Mouse (Mus musculus): ENCODE measurements around the gene Tmem79.
"Not testable (repeated sequence)": the region's sequence is repeated elsewhere in the genome, so short reads cannot be mapped to it uniquely, and the experiment has no call there.

Tmem79 gene

DNA sequence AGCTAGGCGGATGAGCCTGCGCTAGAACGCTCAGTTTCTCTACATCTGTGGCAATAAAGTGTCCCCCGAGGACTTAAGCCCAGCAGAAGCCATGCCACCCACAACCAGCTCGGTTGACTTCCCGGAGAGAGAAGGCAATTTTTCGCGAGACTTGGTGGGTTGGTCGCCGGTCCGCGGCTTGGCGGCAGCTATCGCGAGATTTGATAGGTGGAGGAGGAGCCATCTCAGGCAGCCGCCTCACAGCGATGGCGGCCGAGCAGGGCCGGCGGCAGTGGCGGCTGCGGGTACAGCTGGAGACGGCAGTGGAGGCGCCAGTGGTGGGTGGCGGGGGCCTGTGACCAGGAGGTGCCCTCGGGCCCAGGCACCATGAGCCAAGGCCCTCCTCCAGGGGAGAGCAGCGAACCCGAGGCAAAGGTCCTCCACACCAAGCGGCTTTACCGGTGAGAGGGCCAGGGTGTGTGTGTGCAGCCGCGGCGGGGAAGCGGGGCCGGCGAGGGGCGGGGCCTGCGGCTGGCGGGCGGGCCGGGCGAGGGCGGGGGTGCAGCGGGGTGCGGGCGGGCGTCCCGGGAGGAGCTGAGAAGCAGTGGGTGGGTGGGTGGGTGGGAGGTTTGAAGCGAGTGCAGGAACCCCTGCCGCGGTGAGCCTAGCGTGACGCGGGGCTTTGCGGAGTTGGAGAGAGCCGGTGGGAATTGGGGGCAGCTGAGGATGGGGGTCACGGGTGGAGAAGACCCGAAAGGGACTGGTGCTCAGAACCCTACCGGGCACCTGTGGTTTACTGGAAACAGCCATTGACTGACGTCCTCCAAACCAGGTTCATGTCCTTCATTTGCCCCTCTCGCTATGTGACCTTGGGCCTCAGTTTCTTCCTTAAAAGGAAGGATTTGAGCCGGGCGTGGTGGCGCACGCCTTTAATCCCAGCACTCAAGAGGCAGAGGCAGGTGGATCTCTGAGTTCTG is at the start of gene Tmem79, which contains the start of gene Smg5:
TSS of gene Tmem79 (minus strand) at position 91 of the 956 bp plus-strand sequence.
TSS of gene Smg5 (plus strand) at position 203 of the 956 bp plus-strand sequence.
- peak; percentile 96 for DNase-seq (ENCODE audit: low spot score in 2 of 2)

DNA sequence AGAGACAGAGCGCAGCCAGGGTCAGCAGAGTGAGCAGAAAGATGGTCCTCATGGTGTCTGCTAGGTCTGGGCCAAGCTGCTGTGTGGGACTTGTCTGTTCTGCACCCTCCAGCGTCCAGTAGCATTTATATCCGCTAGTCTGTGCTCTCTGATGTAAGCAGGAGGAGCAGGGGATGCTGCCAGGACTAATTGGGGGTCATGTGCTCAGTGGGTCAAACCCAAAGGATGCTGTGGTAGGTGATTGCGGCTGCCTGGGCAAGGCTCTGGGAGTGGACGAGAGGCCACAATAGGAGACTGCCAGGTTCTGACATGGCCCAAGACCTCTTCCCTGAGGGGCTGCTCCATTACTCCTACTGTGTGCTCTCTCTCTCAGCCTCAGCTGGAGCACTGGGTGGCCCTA is 48.4 kb upstream of the Tmem79 start, which contains the start of gene Bglap:
TSS of gene Bglap (minus strand) at position 101 of the 400 bp plus-strand sequence.
- DNase-seq (ENCODE audit: low spot score in 2 of 2) = no peak

DNA sequence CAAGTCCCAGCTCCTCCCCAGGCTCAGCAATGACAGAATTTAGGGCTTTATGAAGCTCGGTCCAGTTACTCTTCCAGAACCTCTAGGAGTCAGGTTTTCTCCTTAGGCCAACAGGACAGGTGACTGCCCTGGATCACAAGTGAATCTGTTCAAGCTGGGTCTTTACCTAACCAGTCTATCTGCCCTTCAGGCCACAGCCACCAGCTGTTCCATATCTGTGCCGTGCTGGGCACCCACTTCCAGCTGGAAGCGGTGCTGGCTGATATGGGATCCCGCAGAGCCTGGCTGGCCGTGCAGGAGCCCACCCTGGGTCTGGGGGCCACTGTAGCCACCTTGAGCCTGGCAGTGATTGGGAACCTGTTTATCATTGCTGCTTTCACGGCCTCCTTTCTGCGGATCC is 46.4 kb upstream of the Tmem79 start:
- DNase-seq (ENCODE audit: low spot score in 2 of 2) = not testable (repeated sequence)

DNA sequence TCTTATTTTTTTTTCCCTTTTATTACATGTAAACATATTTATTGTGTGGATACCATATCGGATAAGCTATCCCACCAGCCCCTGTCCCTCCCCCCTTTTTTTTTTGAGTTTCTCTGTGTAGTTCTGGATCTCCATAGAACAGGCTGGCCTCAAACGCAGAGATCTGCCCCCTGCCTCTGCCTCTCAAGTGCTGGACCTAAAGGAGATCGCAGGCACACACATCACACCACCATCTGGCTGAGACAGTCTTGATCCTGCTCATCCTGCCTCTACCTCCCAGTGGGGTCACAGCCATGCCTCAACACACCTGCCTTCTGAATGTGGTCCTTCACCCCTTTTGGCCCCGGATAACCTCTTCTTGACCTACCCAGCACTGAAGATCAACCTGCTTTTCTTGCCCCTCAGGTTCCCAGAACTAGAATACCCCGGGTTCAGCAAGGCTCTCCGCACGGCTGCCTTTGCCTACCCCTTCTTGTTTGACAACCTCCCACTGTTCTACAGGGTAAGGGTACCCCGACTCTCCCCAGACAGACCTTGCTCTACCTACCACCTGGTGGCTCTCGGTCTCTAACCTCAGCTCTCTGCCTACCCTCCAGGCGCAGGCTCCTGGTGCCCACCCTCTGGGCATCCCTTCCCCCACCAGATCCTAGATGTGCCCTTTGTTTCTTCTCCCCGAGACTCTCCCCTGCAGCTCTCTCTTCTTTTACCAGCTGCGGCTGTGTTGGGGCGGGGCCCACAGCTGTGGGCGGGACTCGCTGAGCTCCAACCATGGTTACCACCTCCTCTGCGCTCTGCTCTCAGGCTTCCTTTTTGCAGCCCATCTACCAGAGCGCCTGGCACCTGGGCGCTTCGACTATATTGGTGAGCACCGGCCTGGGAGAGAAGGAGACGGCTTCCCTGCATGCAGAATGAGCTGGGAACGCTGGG is 45.7 kb upstream of the Tmem79 start:
- not testable (repeated sequence) for DNase-seq (ENCODE audit: low spot score in 2 of 2)

DNA sequence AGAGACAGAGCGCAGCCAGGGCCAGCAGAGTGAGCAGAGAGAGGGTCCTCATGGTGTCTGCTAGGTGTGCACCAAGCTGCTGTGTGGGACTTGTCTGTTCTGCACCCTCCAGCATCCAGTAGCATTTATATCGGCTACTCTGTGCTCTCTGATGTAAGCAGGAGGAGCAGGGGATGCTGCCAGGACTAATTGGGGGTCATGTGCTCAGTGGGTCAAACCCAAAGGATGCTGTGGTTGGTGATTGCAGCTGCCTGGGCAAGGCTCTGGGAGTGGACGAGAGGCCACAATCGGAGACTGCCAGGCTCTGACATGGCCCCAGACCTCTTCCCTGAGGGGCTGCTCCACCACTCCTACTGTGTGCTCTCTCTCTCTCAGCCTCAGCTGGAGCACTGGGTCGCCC is 42.7 kb upstream of the Tmem79 start, which contains the start of gene Bglap2:
TSS of gene Bglap2 (minus strand) at position 101 of the 400 bp plus-strand sequence.
- DNase-seq (ENCODE audit: low spot score in 2 of 2) = not testable (repeated sequence)

DNA sequence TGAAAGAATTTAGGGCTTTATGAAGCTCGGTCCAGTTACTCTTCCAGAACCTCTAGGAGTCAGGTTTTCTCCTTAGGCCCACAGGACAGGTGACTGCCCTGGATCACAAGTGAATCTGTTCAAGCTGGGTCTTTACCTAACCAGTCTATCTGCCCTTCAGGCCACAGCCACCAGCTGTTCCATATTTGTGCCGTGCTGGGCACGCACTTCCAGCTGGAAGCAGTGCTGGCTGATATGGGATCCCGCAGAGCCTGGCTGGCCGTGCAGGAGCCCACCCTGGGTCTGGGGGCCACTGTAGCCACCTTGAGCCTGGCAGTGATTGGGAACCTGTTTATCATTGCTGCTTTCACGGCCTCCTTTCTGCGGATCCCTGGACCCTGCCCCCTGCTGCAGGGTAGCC is 40.7 kb upstream of the Tmem79 start:
- DNase-seq (ENCODE audit: low spot score in 2 of 2) = not testable (repeated sequence)

DNA sequence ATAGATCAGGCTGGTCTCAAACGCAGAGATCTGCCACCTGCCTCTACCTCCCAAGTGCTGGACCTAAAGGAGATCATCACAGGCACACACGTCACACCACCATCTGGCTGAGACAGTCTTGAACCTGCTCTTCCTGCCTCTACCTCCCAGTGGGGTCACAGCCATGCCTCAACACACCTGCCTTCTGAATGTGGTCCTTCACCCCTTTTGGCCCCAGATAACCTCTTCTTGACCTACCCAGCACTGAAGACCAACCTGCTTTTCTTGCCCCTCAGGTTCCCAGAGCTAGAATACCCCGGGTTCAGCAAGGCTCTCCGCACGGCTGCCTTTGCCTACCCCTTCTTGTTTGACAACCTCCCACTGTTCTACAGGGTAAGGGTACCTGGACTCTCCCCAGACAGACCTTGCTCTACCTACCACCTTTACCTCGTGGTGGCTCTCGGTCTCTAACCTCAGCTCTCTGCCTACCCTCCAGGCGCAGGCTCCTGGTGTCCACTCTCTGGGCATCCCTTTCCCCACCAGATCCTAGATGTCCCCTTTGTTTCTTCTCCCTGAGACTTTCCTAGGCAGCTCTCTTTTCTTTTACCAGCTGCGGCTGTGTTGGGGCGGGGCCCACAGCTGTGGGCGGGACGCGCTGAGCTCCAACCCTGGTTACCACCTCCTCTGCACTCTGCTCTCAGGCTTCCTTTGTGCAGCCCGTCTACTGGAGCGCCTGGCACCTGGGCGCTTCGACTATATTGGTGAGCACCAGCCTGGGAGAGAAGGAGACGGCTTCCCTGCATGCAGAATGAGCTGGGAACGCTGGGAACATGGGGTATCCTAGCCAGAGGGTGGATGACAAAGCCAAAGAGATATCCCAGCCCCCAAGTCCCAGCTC is 40.0 kb upstream of the Tmem79 start:
- not testable (repeated sequence) for DNase-seq (ENCODE audit: low spot score in 2 of 2)

DNA sequence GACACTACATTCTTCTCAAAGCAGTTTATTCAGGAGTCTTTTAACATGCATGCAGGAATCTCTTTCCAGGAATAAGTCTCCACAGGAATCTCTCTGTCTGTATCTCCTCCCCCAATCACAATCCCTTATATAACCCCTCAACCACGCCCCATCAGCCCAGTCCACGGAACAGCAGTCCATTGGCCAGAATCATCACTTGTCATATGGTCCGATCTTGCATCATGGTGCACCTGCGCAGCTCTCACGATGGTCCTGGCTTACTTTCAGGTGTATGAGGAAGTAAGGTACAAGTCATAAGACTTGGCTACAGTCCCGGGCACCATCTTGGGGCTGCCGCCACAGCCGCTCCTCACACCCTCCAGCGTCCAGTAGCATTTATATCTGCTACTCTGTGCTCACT is 36.7 kb upstream of the Tmem79 start, which contains the start of gene Bglap3:
TSS of gene Bglap3 (minus strand) at position 101 of the 400 bp plus-strand sequence.
- DNase-seq (ENCODE audit: low spot score in 2 of 2) = not testable (repeated sequence)

DNA sequence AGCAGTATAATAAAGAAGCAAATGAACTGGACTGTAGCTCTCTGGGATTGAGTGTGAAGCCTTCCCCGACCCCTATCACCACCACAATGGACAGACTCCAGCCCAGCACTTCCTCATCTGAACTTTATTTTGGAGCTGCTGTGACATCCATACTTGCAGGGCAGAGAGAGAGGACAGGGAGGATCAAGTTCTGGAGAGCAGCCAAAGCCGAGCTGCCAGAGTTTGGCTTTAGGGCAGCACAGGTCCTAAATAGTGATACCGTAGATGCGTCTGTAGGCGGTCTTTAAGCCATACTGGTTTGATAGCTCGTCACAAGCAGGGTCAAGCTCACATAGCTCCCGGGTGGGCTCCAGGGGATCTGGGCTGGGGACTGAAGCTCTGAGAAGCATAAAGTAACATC is 32.6 kb upstream of the Tmem79 start:
- DNase-seq (ENCODE audit: low spot score in 2 of 2) = not testable (repeated sequence)

DNA sequence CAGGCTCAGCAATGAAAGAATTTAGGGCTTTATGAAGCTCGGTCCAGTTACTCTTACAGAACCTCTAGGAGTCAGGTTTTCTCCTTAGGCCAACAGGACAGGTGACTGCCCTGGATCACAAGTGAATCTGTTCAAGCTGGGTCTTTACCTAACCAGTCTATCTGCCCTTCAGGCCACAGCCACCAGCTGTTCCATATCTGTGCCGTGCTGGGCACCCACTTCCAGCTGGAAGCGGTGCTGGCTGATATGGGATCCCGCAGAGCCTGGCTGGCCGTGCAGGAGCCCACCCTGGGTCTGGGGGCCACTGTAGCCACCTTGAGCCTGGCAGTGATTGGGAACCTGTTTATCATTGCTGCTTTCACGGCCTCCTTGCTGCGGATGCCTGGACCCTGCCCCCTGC is 31.6 kb upstream of the Tmem79 start:
- not testable (repeated sequence) for DNase-seq (ENCODE audit: low spot score in 2 of 2)

DNA sequence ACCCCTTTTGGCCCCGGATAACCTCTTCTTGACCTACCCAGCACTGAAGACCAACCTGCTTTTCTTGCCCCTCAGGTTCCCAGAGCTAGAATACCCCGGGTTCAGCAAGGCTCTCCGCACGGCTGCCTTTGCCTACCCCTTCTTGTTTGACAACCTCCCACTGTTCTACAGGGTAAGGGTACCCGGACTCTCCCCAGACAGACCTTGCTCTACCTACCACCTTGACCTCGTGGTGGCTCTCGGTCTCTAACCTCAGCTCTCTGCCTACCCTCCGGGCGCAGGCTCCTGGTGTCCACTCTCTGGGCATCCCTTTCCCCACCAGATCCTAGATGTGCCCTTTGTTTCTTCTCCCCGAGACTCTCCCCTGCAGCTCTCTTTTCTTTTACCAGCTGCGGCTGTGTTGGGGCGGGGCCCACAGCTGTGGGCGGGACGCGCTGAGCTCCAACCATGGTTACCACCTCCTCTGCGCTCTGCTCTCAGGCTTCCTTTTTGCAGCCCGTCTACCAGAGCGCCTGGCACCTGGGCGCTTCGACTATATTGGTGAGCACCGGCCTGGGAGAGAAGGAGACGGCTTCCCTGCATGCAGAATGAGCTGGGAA is 31.0 kb upstream of the Tmem79 start:
- DNase-seq (ENCODE audit: low spot score in 2 of 2) = peak; percentile 67 to 69

DNA sequence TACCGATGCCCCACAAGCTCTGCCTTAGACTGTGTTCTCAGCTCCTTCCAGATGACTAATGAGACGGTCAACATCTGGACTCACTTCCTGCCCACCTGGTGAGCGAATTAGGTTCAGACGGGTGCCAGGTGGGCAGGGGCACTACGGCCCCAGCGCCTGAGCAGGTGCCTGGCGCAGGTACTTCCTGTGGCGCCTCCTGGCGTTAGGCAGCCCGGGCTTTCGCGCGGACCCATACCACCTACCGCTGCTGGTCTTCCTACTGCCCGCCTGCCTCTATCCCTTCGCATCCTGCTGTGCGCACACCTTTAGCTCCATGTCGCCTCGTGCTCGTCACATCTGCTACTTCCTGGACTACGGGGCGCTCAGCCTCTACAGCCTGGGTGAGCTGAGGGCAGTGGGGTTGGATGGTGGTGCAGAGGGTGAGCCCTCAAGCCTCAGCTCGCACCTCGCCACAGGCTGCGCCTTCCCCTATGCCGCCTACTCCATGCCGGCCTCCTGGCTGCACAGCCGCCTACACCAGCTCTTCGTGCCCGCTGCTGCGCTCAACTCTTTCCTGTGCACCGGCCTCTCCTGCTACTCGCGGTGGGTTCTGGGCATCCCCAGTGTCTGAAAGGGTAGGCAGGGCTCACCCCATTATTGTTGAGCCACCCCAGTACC is 29.9 kb upstream of the Tmem79 start:
- peak in 1 of 2 experiments; percentile 38 for DNase-seq (ENCODE audit: low spot score in 2 of 2)

DNA sequence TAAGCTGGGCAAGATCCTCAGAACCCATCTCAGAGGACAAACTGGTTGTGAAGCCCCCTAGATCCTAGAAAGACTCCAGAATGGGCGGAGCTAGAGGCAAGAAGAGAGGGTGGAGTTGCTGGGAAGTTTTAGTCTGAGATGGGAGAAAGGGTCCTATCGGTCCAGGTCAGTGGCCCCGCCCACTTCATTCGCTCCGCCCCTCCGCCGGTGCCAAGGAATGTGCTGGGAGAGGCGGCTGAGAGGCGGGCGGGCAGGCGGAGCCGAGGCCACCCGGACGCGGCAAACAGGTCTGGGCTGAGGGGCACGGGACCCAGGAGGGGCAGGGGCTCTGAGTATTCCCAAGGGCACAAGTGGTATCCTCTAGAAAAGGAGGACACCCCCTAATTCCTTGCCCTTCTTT is 28.4 kb upstream of the Tmem79 start, which contains the start of gene Paqr6:
TSS of gene Paqr6 (plus strand) at position 248 of the 400 bp plus-strand sequence.
- DNase-seq (ENCODE audit: low spot score in 2 of 2) = no peak

DNA sequence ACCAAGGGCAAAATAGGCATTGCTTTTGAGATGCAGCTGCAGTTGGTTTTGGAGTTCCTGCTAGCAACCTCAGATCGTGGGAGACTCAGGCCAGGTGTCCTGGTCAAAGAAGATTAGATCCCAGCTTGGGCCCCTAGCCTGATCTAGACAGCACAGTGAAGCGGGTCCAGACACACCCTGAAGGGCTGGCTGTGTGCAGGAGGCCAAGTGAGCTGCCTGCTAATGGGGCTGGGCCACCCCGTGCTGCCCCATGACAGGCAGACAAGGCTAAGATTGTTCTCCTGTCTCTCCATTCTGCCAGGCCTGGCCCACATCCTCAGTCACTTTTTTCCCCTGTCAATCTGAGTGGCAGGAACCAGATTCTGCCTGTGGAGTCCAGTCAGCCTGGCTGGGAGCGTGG is 27.8 kb upstream of the Tmem79 start:
- DNase-seq (ENCODE audit: low spot score in 2 of 2) = peak in 1 of 2 experiments; percentile 35

DNA sequence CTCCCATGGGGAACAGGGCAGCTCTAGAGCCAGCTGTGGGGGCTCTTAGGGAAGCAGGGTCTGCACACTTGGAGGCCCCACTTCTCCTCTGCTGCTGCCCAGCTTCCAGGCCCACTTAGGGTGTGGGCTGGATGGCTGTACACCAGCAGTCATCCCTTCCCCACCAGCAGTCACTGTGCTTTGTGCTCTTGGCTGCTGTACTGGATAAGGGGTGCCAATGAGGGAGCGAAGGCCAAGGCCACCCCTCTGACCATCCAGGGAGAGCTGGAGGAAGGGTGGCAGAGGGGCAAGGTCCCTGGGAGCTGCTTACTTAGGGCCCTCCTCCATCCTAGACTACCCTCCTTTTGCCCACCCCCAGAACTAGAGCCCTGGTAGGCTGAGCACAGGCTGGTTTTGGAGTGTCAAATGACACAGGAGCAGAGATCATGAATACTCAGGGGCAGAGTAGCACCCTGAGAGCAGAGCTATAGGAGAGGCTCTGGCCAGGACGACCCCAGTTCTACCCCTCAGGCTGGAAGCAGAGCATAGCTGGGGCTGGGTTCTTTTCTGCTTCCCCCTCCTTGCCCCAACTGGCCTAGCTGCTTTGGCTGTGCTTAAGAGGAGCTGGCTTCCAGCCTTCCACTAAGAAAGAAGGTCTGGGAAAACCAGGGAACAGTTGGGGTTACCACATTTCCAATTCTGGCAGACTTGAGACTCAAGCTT is 25.8 kb upstream of the Tmem79 start:
- DNase-seq (ENCODE audit: low spot score in 2 of 2) = no peak

DNA sequence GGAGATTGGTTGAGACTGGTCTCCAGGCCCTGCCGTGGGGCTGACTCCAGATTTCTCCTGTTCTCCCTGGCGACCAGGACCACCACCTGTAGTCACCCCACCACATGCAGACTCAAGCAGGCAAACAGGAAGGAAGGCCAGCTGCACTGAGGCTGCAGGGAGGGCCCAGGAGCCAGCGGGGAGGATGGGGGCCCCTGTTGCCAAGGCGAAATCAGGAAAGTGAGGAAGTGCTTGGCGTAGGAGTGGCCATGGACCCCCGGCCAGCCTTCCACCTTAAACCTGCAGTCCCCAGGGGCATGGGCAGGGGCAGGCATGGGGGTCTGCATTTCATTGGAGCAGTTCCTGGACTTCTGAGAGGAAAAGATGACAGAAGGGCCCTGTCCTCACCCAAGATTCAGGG is 25.1 kb upstream of the Tmem79 start:
- no peak for DNase-seq (ENCODE audit: low spot score in 2 of 2)

DNA sequence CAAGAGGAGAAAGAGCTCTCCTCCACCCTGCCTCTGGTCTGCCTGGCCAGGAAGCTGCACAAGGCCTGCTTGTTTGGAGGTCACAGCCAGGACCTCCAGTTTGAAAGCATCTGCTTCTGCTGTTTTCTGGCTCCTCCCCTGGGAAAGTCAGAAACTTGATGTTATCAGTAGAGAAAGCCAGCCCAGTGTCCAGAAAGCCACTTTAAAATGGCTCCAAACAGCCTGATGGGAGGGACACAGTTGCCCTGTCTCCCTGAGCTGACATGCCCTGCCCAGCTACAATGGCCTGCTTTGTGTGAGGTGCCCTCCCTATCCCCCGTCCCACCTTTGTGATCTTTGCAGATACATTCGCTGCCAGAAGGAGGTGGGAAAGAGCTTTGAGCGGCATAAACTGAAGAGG is 24.0 kb upstream of the Tmem79 start:
- DNase-seq (ENCODE audit: low spot score in 2 of 2) = no peak

DNA sequence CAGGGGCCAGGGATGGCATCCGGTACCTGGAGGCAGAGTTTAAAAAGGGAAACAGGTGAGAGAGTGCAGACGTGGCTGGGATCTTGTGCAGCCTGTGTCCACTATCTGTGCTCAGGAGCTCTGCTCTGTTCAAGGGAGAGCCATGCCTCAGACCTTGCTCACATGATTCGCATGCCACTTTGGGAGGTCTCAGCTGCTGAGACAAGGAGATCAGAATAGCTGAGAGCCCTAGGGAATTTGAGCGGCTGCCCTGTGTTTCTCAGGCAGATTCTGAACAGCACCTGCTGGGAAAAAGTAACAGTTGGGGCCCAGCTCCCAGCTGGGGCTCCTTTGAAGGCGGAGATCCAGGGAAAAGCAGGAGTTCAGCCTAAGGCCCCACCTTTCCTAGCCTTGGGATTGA is 23.6 kb upstream of the Tmem79 start:
- DNase-seq (ENCODE audit: low spot score in 2 of 2) = no peak
